Mouse (Mus musculus) monocyte, adult 2 months (primary cell): Measurements from ENCODE around the gene B3gnt6.

Source experiments
- DNase-seq, 2 experiments: peaks; one replicate each; pipeline ENCODE4 v3.0.0; 2022; ENCODE audit warnings: low spot score in 2 of 2, low read depth in 1 of 2

Gene B3gnt6

GRCm38 (mm10) chr7:98150525-98150924 is 48.8 kb downstream of the B3gnt6 start:
- no peak for DNase-seq

- no peak for DNase-seq
Measured at GRCm38 (mm10) chr7:98149802-98150201, 49.5 kb downstream of the B3gnt6 start.

- no peak for DNase-seq
Measured at GRCm38 (mm10) chr7:98148721-98149407, 50.4 kb downstream of the B3gnt6 start.

GRCm38 (mm10) chr7:98147766-98148165 is 51.5 kb downstream of the B3gnt6 start:
- DNase-seq = no peak

- no peak for DNase-seq
Measured at GRCm38 (mm10) chr7:98146447-98146845, 52.8 kb downstream of the B3gnt6 start.

- no peak for DNase-seq
Measured at GRCm38 (mm10) chr7:98145842-98146446, 53.3 kb downstream of the B3gnt6 start.

GRCm38 (mm10) chr7:98145402-98145801 is 53.9 kb downstream of the B3gnt6 start, which contains the start of gene Omp:
TSS of gene Omp (minus strand) at chr7:98145502.
- DNase-seq = no peak

- no peak for DNase-seq
Measured at GRCm38 (mm10) chr7:98142648-98143047, 56.6 kb downstream of the B3gnt6 start.
